Mouse (Mus musculus): Measurements from ENCODE around the gene Pank2. TPM values are rescaled to one million over a fixed set of nuclear protein-coding genes. Genes with fewer than 3 reads are reported as not detected.

The Pank2 gene
- polyA plus RNA-seq, 1 experiment = 36.3 TPM

- DNase-seq (ENCODE audit: low read depth) = peak; percentile 98
- TF ChIP-seq CTCF (IDR thresholded peaks at IDR 0.05; ENCODE audit: borderline replicate concordance, extremely low read depth, insufficient read depth, insufficient read length) = no peak
- TF ChIP-seq POLR2A (IDR thresholded peaks at IDR 0.05; ENCODE audit: borderline replicate concordance, extremely low read depth, insufficient read depth, insufficient read length, poor library complexity, severe bottlenecking) = peak; percentile 76; the same call in 1 of the 2 replicates
These were observed 28.8 kb upstream of the Pank2 start, which contains the start of gene Mavs for GRCm38 (mm10) chr2:131233307-131234126. TSS of gene Mavs (plus strand) at chr2:131234063.

GRCm38 (mm10) chr2:131234127-131234650 is 28.1 kb upstream of the Pank2 start:
- no peak for DNase-seq (ENCODE audit: low read depth)
- TF ChIP-seq CTCF (IDR thresholded peaks at IDR 0.05; ENCODE audit: borderline replicate concordance, extremely low read depth, insufficient read depth, insufficient read length) (no peak), POLR2A (IDR thresholded peaks at IDR 0.05; ENCODE audit: borderline replicate concordance, extremely low read depth, insufficient read depth, insufficient read length, poor library complexity, severe bottlenecking) (no peak)

GRCm38 (mm10) chr2:131234970-131235635 is 27.2 kb upstream of the Pank2 start:
- TF ChIP-seq CTCF (IDR thresholded peaks at IDR 0.05; ENCODE audit: borderline replicate concordance, extremely low read depth, insufficient read depth, insufficient read length) (no peak), POLR2A (IDR thresholded peaks at IDR 0.05; ENCODE audit: borderline replicate concordance, extremely low read depth, insufficient read depth, insufficient read length, poor library complexity, severe bottlenecking) (no peak)
- DNase-seq (ENCODE audit: low read depth) = no peak

DNA sequence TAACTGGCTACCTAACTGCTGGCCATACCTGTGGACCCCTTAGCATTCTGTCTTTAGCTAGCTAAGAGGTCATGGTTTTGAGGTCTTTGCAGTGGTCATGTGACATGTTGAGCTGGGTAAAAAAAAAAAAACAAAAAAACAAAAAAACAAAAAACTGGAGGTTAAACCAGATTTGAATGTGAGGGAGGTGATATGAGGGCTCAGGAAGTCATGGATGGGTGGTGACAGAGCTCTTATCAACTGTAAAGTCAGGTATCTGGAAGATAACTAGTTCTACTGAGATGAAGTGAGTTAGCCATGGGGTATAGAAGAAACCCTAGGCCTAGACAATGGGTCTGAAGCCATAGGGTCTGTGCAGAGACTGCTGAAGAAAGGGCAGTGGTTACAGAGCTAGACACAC is 20.1 kb upstream of the Pank2 start:
- DNase-seq (ENCODE audit: low read depth) = no peak
- TF ChIP-seq POLR2A (IDR thresholded peaks at IDR 0.05; ENCODE audit: borderline replicate concordance, extremely low read depth, insufficient read depth, insufficient read length, poor library complexity, severe bottlenecking) (no peak), CTCF (IDR thresholded peaks at IDR 0.05; ENCODE audit: borderline replicate concordance, extremely low read depth, insufficient read depth, insufficient read length) (no peak)

DNA sequence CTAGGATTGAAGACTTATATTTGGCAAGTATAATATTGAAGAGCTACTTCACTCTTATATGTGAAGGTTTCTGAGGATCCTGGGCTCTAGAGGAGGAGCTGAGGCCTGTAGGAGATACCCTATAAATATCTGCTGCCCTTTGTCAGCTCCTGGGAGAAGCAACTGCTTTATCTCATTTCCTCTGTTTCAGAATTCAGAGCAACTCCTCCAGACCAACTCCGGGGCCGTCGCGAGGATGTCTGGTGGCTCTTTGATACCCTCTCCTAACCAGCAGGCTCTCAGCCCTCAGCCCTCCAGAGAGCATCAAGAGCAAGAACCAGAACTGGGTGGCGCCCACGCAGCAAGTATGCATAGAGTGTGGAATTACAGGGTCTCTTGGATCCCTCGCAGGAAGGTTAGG is 19.4 kb upstream of the Pank2 start:
- TF ChIP-seq POLR2A (IDR thresholded peaks at IDR 0.05; ENCODE audit: borderline replicate concordance, extremely low read depth, insufficient read depth, insufficient read length, poor library complexity, severe bottlenecking) = no peak
- no peak for TF ChIP-seq CTCF (IDR thresholded peaks at IDR 0.05; ENCODE audit: borderline replicate concordance, extremely low read depth, insufficient read depth, insufficient read length)
- no peak for DNase-seq (ENCODE audit: low read depth)

DNA sequence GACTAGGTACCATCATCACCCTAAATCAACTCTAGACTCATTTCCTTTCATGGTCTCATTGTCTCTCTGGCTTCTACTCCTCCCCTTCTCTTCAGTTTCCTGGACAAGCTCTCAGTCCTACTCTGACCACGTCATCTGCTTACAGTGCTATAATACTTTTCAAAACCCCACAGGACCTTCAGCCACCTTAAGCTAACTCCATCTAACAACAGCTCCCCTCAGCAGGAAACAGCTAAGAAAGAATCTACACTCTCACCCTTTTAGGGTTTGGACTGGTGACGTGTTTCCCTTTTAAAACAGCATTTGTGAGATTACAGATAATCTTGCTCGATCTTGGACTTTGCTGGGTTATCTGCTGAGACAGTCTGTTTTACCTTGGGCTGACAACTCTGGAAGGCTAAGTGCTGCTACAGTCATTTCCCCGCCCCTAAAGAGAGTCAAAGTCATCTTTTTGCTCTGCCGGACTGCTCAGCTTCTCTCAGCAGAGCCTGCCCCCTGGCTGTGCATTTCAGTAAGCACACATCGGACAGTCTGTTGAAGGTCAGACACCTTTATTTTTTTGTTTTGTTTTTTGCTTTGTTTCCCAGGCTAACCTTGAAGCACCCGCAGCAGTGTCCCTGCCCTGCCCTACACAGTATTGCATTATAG is 8.5 kb upstream of the Pank2 start:
- TF ChIP-seq CTCF (IDR thresholded peaks at IDR 0.05; ENCODE audit: borderline replicate concordance, extremely low read depth, insufficient read depth, insufficient read length) (peak; percentile 71), POLR2A (IDR thresholded peaks at IDR 0.05; ENCODE audit: borderline replicate concordance, extremely low read depth, insufficient read depth, insufficient read length, poor library complexity, severe bottlenecking) (no peak)
- DNase-seq (ENCODE audit: low read depth) = peak; percentile 64

- TF ChIP-seq CTCF (IDR thresholded peaks at IDR 0.05; ENCODE audit: borderline replicate concordance, extremely low read depth, insufficient read depth, insufficient read length) (no peak), POLR2A (IDR thresholded peaks at IDR 0.05; ENCODE audit: borderline replicate concordance, extremely low read depth, insufficient read depth, insufficient read length, poor library complexity, severe bottlenecking) (no peak)
- DNase-seq (ENCODE audit: low read depth) = peak; percentile 1
These were observed 8.0 kb upstream of the Pank2 start for GRCm38 (mm10) chr2:131254329-131254713.

DNA sequence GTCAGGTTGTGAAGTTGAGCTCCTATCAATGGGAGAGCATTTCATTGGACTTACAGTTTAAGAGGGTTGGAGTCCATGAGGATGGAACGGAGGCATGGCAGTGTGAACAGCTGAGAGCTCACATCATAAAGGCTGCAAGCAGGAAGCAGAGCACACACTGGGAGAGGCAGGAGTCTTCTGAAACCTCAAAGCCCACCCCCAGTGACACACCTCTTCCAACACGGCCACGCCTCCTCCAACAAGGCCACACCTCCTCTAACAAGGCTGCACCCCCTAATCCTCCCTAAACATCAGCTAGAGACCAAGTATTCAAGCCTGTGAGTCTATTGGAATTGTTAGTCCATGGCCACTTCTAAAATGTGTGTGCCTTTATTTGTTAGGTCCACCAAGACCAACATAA is 6.6 kb upstream of the Pank2 start:
- TF ChIP-seq POLR2A (IDR thresholded peaks at IDR 0.05; ENCODE audit: borderline replicate concordance, extremely low read depth, insufficient read depth, insufficient read length, poor library complexity, severe bottlenecking) (no peak), CTCF (IDR thresholded peaks at IDR 0.05; ENCODE audit: borderline replicate concordance, extremely low read depth, insufficient read depth, insufficient read length) (no peak)

DNA sequence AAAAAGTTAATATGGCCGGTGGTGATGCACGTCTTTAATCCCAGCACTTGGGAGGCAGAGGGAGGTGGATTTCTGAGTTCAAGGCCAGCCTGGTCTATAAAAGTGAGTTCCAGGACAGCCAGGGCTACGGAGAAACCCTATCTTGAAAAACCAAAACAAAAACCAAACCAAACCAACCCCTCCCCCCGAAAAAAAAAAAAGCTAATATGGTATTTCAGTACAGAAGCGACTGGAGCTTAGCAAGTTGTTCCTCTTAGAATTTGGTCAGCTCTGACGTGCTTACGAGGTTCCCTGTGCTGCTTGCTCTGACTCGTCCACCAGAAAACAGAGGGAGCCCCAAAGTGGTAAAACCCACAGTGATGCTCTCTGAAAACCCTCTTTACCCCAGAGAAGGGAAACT is 3.6 kb upstream of the Pank2 start:
- TF ChIP-seq CTCF (IDR thresholded peaks at IDR 0.05; ENCODE audit: borderline replicate concordance, extremely low read depth, insufficient read depth, insufficient read length) = no peak
- TF ChIP-seq POLR2A (IDR thresholded peaks at IDR 0.05; ENCODE audit: borderline replicate concordance, extremely low read depth, insufficient read depth, insufficient read length, poor library complexity, severe bottlenecking) = no peak
- no peak for DNase-seq (ENCODE audit: low read depth)

More for the DNA sequence above, 6.6 kb upstream of the Pank2 start:
- DNase-seq (ENCODE audit: low read depth) = no peak

DNA sequence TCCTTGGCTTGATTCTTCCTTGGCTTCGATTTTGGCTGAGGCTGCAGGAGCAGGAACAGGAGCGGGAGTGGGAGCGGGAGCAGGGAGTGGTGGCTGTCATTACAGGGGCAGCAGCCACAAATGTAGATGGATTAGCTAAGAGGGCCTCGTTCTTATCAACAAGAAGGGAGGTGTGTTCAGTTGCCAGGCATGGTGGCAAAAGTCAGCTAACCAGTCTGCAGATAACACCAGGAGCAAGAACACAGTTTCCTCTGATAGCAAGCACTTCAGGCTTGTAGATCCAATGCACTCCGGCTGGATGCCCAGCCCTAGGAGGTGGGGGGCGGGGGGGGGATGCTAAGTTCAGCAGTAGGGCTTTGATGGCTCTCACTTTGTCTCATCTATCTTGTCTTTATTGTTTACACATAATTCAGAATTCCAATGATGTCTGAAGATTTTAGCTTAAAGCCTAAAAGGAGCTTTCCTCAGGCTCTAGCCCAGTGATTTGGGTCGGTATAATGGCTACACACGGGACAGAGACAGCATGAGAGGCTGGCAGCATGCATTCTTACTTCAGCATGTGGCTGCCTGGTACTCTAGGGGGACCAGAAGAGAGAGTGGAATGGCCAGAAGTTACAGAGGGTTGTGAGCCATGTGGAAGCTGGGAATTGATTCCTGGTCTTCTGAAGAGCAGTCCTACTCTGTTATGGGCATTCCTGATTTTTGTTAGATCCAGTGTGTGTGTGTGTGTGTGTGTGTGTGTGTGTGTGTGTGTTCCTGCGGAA is 1.6 kb upstream of the Pank2 start:
- no peak for DNase-seq (ENCODE audit: low read depth)
- no peak for TF ChIP-seq POLR2A (IDR thresholded peaks at IDR 0.05; ENCODE audit: borderline replicate concordance, extremely low read depth, insufficient read depth, insufficient read length, poor library complexity, severe bottlenecking)
- no peak for TF ChIP-seq CTCF (IDR thresholded peaks at IDR 0.05; ENCODE audit: borderline replicate concordance, extremely low read depth, insufficient read depth, insufficient read length)

Data from brain, embryonic 14.5 days (tissue).